Mouse (Mus musculus) stomach, embryonic 16.5 days (tissue): ENCODE data around the gene Rgsl1. TPM values are rescaled to one million over a fixed set of nuclear protein-coding genes. Genes with fewer than 3 reads are reported as not detected.
A peak's percentile ranks its signal among the peaks of the same experiment; 100 is the strongest.

Experiments
- ATAC-seq: fragments of 200-750 bp; cut with Nextera tagmentation; 2 replicates; pipeline ENCODE4 v1.8.0; 2017; ENCODE audit warnings: moderate number of reproducible peaks, moderate TSS enrichment; ENCODE audit not compliant: insufficient read depth, low FRiP score
- H3K27ac ChIP-seq: fragments of 300-500 bp; sonication (generic); 2 replicates; pipeline ENCODE4 v1.5.1; 2014; ENCODE audit warnings: low read length
- H3K27me3 ChIP-seq: fragments of 300-500 bp; sonication (generic); 2 replicates; pipeline ENCODE4 v1.6.1; 2014; ENCODE audit warnings: low read length, control low read depth, mixed read lengths; ENCODE audit not compliant: control insufficient read depth, insufficient read depth
- H3K36me3 ChIP-seq: fragments of 300-500 bp; sonication (generic); 2 replicates; pipeline ENCODE4 v1.6.1; 2014; ENCODE audit warnings: low read length; ENCODE audit not compliant: control insufficient read depth, insufficient read depth
- H3K4me1 ChIP-seq: fragments of 300-500 bp; sonication (generic); 2 replicates; pipeline ENCODE4 v1.6.1; 2014; ENCODE audit warnings: low read length, control low read depth, mixed read lengths; ENCODE audit not compliant: control insufficient read depth, insufficient read depth
- H3K4me2 ChIP-seq: fragments of 300-500 bp; sonication (generic); 2 replicates; pipeline ENCODE4 v1.6.1; 2014; ENCODE audit warnings: low read depth, low read length, mixed read lengths
- H3K4me3 ChIP-seq: fragments of 300-500 bp; sonication (generic); replicated peaks from 2 replicates; pipeline ENCODE4 v1.5.1; 2014; ENCODE audit warnings: mild to moderate bottlenecking, low read length
- H3K9ac ChIP-seq: fragments of 300-500 bp; sonication (generic); 2 replicates; pipeline ENCODE4 v1.6.1; 2014; ENCODE audit warnings: low read length
- H3K9me3 ChIP-seq: fragments of 300-500 bp; sonication (generic); replicated peaks from 2 replicates; pipeline ENCODE4 v1.6.1; 2016; ENCODE audit warnings: low read length, control low read depth; ENCODE audit not compliant: control insufficient read depth
- WGBS: fragments of 180-500 bp; shearing (Covaris S2); extraction: QIAGEN DNeasy Blood & Tissue Kit; methylation state at CpG from one replicate; pipeline ENCODE4 v1.1.7; 2014; 5-methylcytosine and 5-hydroxymethylcytosine counted together
- polyA plus RNA-seq: library from polyadenylated mRNA; unstranded; fragments of >200 nt; fragmentation: Nextera tagmentation; extraction: Ambion mirVana; gene quantifications from 2 replicates; pipeline ENCODE4 v1.2.1, GENCODE M21; 2015

Gene Rgsl1
- polyA plus RNA-seq, 1 experiment from 2014 or later = 0.12 TPM

- H3K27ac ChIP-seq = peak within 1 kb of the TSS; percentile 70
- peak within 1 kb of the TSS; percentile 63 for H3K4me2 ChIP-seq
- 2% methylated on average over 18 of the region's 18 CpGs for WGBS
- peak; percentile 44 for ATAC-seq
- H3K36me3 ChIP-seq = no peaks in the 10 kb centered on the region
- no peaks in the 10 kb centered on the region for H3K9me3 ChIP-seq
- H3K9ac ChIP-seq = peak within 1 kb of the TSS; percentile 76
- peak within 1 kb of the TSS; percentile 48 for H3K4me3 ChIP-seq
- peaks cover 16% of the 10 kb centered on the region; the same call in 1 of the 2 replicates for H3K4me1 ChIP-seq
- no peaks in the 10 kb centered on the region for H3K27me3 ChIP-seq
Measured at GRCm38 (mm10) chr1:153749211-153749801, 94.6 kb downstream of the Rgsl1 start, which contains the start of gene Rnasel. Gene Rnasel, plus strand, starts transcription at chr1:153749426.

DNA sequence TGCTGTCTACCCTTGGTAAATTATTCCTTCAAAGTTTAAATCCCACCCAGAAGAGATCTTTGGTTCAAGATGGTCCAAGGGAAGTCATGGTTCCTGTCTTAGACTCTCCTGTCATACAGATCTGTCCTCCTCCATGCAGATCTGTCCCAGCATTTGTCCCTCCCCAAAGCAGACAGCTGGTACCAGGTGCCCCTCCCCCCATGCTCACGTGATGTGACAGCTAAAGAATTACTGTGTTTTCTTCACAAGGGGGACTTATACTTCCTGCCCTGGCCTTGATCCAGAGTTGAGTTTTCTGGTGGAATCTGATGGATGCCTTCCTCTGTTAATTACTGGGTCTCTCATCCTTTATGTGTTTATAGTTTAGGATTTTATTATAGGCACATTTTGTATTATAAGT lies 95.4 kb downstream of the Rgsl1 start:
- Histone ChIP-seq H3K36me3 (no peaks in the 10 kb centered on the region), H3K9me3 (no peaks in the 10 kb centered on the region), H3K4me3 (no peak overlapping the region; the same call in 1 of the 2 replicates), H3K9ac (no peak overlapping the region), H3K4me2 (peak overlapping the region; percentile 63), H3K4me1 (peaks cover 16% of the 10 kb centered on the region; the same call in 1 of the 2 replicates), H3K27ac (peak overlapping the region; percentile 35; the same call in 1 of the 2 replicates), H3K27me3 (no peaks in the 10 kb centered on the region)
- 4% methylated on average over 1 of the region's 1 CpGs for WGBS
- ATAC-seq = no peak

DNA sequence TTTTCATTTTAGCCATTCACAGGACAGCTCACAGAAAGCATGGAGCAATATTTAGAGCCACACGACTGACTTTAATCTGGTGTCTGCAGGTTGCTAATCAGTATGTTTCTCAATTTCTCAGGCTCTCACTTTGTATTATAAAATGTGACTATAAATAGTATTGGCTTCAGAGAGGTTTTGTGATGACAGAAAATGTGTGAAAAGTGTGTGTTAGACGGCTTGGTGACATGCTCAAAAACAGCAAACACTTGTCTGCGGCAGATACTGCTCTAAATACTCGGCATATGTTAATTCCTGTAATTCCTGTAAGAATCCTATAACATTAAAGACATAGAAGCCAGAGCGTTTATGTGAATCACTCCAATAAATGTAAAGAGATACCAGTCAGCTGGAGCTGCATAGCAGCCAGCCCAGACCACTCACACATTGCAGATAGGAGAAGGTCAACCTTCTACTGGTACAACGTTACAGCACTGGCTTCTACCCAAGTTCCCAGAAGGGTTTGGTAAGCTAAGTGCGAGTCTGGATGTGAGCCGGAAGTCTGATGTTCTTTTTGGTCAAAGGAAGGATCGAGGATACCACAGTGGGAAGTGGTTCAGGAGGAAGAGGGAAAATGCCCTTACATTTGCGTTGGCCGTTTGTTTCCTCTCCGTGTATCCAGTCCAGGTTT lies 95.9 kb downstream of the Rgsl1 start:
- ATAC-seq = no peak
- Histone ChIP-seq H3K27ac (peak overlapping the region; percentile 35; the same call in 1 of the 2 replicates), H3K4me2 (no peak overlapping the region), H3K36me3 (no peaks in the 10 kb centered on the region), H3K9me3 (no peaks in the 10 kb centered on the region), H3K9ac (no peak overlapping the region), H3K4me1 (peaks cover 16% of the 10 kb centered on the region; the same call in 1 of the 2 replicates), H3K27me3 (no peaks in the 10 kb centered on the region; the same call in 1 of the 2 replicates), H3K4me3 (no peak overlapping the region)
- WGBS = 45% methylated on average over 12 of the region's 12 CpGs

GRCm38 (mm10) chr1:153746728-153747127 lies 97.2 kb downstream of the Rgsl1 start:
- WGBS = 3% methylated on average over 12 of the region's 12 CpGs
- H3K36me3 ChIP-seq = no peaks in the 10 kb centered on the region
- no peak overlapping the region for H3K4me3 ChIP-seq
- H3K27me3 ChIP-seq = no peaks in the 10 kb centered on the region; the same call in 1 of the 2 replicates
- no peak overlapping the region for H3K27ac ChIP-seq
- H3K4me2 ChIP-seq = no peak overlapping the region
- H3K4me1 ChIP-seq = peaks cover 16% of the 10 kb centered on the region; the same call in 1 of the 2 replicates
- 0 out of 2 replicates have a peak, but pooled peaks have one; percentile 34 for ATAC-seq
- H3K9ac ChIP-seq = no peak overlapping the region
- no peaks in the 10 kb centered on the region for H3K9me3 ChIP-seq

GRCm38 (mm10) chr1:153746119-153746670 lies 97.7 kb downstream of the Rgsl1 start:
- Histone ChIP-seq H3K4me1 (peaks cover 16% of the 10 kb centered on the region; the same call in 1 of the 2 replicates), H3K4me3 (no peak overlapping the region), H3K36me3 (no peaks in the 10 kb centered on the region), H3K4me2 (no peak overlapping the region), H3K9me3 (no peaks in the 10 kb centered on the region), H3K27me3 (peaks cover 1% of the 10 kb centered on the region), H3K9ac (no peak overlapping the region), H3K27ac (no peak overlapping the region)
- 78% methylated on average over 14 of the region's 14 CpGs for WGBS
- ATAC-seq = no peak

- WGBS = 54% methylated on average over 11 of the region's 11 CpGs
- Histone ChIP-seq H3K9me3 (no peaks in the 10 kb centered on the region), H3K27me3 (peaks cover 30% of the 10 kb centered on the region), H3K36me3 (no peaks in the 10 kb centered on the region), H3K4me2 (no peak overlapping the region), H3K4me1 (peaks cover 5% of the 10 kb centered on the region; the same call in 1 of the 2 replicates), H3K4me3 (no peak overlapping the region), H3K27ac (no peak overlapping the region), H3K9ac (no peak overlapping the region)
- no peak for ATAC-seq
Measured at GRCm38 (mm10) chr1:153742374-153743155, 101.4 kb downstream of the Rgsl1 start.

DNA sequence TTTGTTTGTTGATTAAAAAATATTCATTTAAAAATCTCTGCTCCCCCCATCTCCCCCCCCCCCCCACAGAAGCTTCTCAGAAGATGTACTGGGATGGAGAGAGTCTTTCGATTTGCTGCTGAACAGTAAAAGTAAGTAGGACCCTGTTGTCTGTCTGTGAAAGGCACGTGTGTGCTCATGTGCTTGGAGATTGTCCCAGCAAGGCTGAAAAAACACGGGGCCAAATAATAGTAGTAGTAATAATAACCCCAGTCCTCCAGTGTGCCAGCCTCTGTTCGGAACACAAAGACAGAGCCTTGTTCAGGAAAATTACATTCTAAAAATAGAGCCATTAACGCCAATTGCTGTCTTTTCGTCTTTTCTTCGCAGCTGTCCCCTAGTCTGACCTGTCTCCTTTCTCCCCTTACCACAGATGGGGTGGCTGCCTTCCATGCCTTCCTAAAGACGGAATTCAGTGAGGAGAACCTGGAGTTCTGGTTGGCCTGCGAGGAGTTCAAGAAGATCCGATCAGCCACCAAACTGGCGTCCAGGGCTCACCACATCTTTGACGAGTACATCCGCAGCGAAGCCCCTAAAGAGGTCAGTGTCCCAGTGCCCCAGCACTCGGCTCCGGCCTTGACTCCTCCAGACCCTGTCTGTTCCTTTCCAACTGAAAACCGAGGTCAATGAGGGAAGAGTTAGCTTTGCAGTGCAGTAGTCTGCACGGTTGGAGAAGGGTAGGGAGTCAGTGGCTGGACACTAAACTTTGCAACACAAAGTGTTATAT lies 102.2 kb downstream of the Rgsl1 start:
- no peaks in the 10 kb centered on the region for H3K36me3 ChIP-seq
- H3K27ac ChIP-seq = no peak overlapping the region
- peaks cover 30% of the 10 kb centered on the region for H3K27me3 ChIP-seq
- WGBS = 67% methylated on average over 18 of the region's 18 CpGs
- H3K9me3 ChIP-seq = no peaks in the 10 kb centered on the region
- no peak for ATAC-seq
- H3K4me1 ChIP-seq = peaks cover 5% of the 10 kb centered on the region; the same call in 1 of the 2 replicates
- H3K4me2 ChIP-seq = 0 out of 2 replicates have a peak overlapping the region, but pooled peaks have one; percentile 71
- peak overlapping the region; percentile 0; the same call in 1 of the 2 replicates for H3K4me3 ChIP-seq
- no peak overlapping the region for H3K9ac ChIP-seq

GRCm38 (mm10) chr1:153740775-153741400 lies 103.1 kb downstream of the Rgsl1 start:
- 37% methylated on average over 12 of the region's 12 CpGs for WGBS
- peak overlapping the region; percentile 50; the same call in 1 of the 2 replicates for H3K9ac ChIP-seq
- ATAC-seq = no peak

More at GRCm38 (mm10) chr1:153740775-153741400, 103.1 kb downstream of the Rgsl1 start:
- Histone ChIP-seq H3K4me1 (peaks cover 5% of the 10 kb centered on the region; the same call in 1 of the 2 replicates), H3K4me2 (peak overlapping the region; percentile 71), H3K27me3 (peaks cover 30% of the 10 kb centered on the region), H3K9me3 (no peaks in the 10 kb centered on the region), H3K36me3 (no peaks in the 10 kb centered on the region), H3K4me3 (peak overlapping the region; percentile 46), H3K27ac (no peak overlapping the region)
